Mouse (Mus musculus) limb, embryonic 14.5 days (tissue): ENCODE measurements around the gene Chst14. TPM values are rescaled to one million over a fixed set of nuclear protein-coding genes. Genes with fewer than 3 reads are reported as not detected.
A peak's percentile ranks its signal among the peaks of the same experiment; 100 is the strongest.

Source experiments
- ATAC-seq: fragments of 200-750 bp; cut with Nextera tagmentation; 2 replicates; pipeline ENCODE4 v1.8.0; 2017; ENCODE audit warnings: low read depth, moderate number of reproducible peaks, moderate TSS enrichment; ENCODE audit not compliant: low FRiP score
- DNase-seq: peaks from one replicate; pipeline ENCODE4 v3.0.0-alpha.2; 2015; ENCODE audit warnings: low spot score
- H3K27ac ChIP-seq: fragments of 300-500 bp; sonication (generic); replicated peaks from 2 replicates; pipeline ENCODE4 v1.5.1; 2014; ENCODE audit warnings: low read depth, mild to moderate bottlenecking, low read length, moderate library complexity, mixed read lengths
- H3K27me3 ChIP-seq: fragments of 300-500 bp; sonication (generic); 2 replicates; pipeline ENCODE4 v1.6.1; 2014; ENCODE audit warnings: low read length, mixed read lengths; ENCODE audit not compliant: control insufficient read depth, insufficient read depth
- H3K36me3 ChIP-seq: fragments of 300-500 bp; sonication (generic); 2 replicates; pipeline ENCODE4 v1.6.1; 2014; ENCODE audit warnings: mild to moderate bottlenecking, low read length, moderate library complexity, mixed read lengths; ENCODE audit not compliant: control insufficient read depth, insufficient read depth
- H3K4me1 ChIP-seq: fragments of 300-500 bp; sonication (generic); 2 replicates; pipeline ENCODE4 v1.6.1; 2014; ENCODE audit warnings: antibody characterized with exemption, low read length, mixed read lengths; ENCODE audit not compliant: control insufficient read depth, insufficient read depth
- H3K4me2 ChIP-seq: fragments of 300-500 bp; sonication (generic); replicated peaks from 2 replicates; pipeline ENCODE4 v1.6.1; 2014; ENCODE audit warnings: low read depth, mild to moderate bottlenecking, low read length, moderate library complexity; ENCODE audit not compliant: severe bottlenecking
- H3K4me3 ChIP-seq: fragments of 300-500 bp; sonication (generic); replicated peaks from 2 replicates; pipeline ENCODE4 v1.5.1; 2014; ENCODE audit warnings: low read length
- H3K9ac ChIP-seq: fragments of 300-500 bp; sonication (generic); 2 replicates; pipeline ENCODE4 v1.6.1; 2014; ENCODE audit warnings: mild to moderate bottlenecking, low read depth, low read length, moderate library complexity; ENCODE audit not compliant: severe bottlenecking
- H3K9me3 ChIP-seq: fragments of 300-500 bp; sonication (generic); 2 replicates; pipeline ENCODE4 v1.6.1; 2016; ENCODE audit warnings: low read length; ENCODE audit not compliant: control insufficient read depth
- POLR2A ChIP-seq: fragments of 200-500 bp; IDR thresholded peaks from 2 replicates; pipeline ENCODE4 v1.8.0; 2012; ENCODE audit warnings: inconsistent platforms, mild to moderate bottlenecking, moderate library complexity, borderline replicate concordance; ENCODE audit not compliant: insufficient read depth, insufficient read length; ENCODE audit errors: extremely low read depth
- WGBS: fragments of 180-500 bp; shearing (Covaris S2); extraction: QIAGEN DNeasy Blood & Tissue Kit; methylation state at CpG from one replicate; pipeline ENCODE4 v1.1.7; 2014; 5-methylcytosine and 5-hydroxymethylcytosine counted together
- polyA plus RNA-seq, 2 experiments: library from polyadenylated mRNA; depleted of rRNA in 1 of 2; stranded (reverse) in 1 of 2; unstranded in 1 of 2; fragments of >200 nt; fragmentation: Nextera tagmentation in 1 of 2; extraction: Ambion mirVana in 1 of 2; gene quantifications; 2 replicates each; pipeline versions ENCODE4 v1.2.1 to v1.2.3; 2012 to 2014

The Chst14 gene
- polyA plus RNA-seq, 2 experiments, result 56.6 to 59.5 TPM

DNA sequence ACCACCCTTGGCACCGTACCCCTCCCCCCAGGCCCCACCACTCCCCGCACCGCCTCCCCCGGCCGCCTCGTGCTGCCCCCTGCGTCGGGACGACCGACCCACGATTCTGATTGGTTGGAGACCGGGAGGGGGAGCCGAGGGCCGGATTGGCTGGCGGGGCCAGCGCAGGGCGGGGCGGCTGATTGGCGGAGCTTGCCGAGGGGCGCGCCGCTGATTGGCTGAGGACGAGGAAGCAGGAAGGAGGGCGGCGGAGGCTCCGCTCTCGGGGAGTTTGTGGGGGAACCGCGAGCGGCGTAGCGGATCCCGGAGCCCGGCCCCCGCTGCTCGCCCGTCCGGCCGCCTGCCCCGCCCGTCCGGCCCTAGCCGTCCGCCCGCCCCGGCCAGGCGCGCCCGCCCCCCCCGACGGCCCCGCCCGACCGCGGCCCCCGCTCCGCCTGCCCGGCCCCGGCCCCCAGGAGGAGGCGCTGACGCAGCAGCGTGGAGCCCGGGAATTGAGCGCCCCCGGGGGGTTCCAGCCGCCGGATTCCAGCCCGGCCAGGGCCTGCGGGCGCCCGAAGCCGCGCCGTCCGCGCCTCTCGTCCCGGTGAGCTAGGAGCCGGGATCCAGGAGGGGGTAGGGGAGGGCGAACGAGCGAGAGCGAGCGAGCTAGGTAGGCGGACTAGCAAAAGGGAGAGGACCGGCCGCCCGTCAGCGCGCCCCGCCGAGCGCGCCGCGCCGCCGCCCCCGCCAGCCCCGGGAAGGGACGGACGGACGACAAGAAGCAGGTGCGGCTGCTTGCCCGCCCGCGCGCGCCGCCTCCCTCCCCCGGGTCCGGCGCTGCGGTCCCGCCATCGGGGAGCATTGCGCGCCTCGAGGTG is 24.9 kb upstream of the Chst14 start:
- Histone ChIP-seq H3K4me3 (peak overlapping the region; percentile 83), H3K9me3 (no peaks in the 10 kb centered on the region), H3K9ac (peak overlapping the region; percentile 75), H3K36me3 (no peaks in the 10 kb centered on the region), H3K27ac (peak overlapping the region; percentile 68; the same call in 1 of the 2 replicates), H3K4me1 (peaks cover 37% of the 10 kb centered on the region), H3K4me2 (peak overlapping the region; percentile 99), H3K27me3 (peaks cover 44% of the 10 kb centered on the region)
- WGBS, result 2% methylated on average over 44 of the region's 120 CpGs
- DNase-seq (peak; percentile 95), ATAC-seq (peak; percentile 96)
- no peak for TF ChIP-seq POLR2A

DNA sequence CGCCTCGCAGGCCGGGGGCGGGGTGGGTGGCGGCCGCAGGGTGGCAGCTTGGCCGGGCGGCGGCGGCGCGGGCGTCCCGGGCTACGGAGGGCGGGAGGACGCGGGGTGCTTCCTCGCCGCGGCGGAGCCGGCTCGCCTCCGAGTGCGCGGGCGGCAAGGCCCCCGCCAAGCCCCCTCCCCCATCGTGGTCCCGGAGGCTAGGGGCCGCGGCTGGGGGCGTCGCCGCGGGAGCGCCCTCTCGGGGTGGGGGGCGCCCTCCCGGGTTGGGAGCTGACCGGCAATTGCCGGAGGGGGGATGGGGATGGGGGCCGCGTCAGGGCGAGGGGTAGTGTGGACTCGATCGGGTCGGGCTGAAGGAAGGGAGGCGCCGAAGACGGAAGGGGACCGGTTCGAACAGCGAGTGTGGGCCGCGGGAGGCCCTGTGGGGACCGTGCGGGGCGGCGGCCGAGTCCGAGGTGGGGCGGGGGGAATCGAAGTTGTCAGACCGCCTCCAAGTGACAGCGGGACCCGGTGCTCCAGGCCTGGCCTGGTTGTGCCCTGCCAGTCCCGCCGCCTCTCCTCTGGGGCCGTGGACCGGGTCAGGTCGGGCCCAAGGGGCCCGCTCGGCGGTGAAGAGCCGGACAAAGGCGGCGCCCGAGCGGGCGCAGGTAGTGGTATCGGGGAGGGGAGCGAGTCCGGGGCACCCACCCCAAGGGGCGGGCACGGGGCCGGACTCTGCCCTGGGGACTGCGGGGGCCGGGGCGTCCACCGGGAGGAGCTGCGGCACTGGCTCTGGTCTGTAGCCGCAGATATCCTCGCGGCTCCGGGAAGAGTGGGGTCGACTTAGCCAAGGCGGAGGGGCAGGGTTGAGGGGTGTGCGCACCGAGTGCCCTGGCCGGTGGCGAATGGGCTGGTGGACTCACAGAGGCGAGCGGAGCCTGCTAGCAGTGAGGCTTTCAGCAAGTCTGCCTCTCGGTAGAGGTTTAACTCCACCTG is 24.0 kb upstream of the Chst14 start:
- H3K4me1 ChIP-seq, result peaks cover 28% of the 10 kb centered on the region

DNA sequence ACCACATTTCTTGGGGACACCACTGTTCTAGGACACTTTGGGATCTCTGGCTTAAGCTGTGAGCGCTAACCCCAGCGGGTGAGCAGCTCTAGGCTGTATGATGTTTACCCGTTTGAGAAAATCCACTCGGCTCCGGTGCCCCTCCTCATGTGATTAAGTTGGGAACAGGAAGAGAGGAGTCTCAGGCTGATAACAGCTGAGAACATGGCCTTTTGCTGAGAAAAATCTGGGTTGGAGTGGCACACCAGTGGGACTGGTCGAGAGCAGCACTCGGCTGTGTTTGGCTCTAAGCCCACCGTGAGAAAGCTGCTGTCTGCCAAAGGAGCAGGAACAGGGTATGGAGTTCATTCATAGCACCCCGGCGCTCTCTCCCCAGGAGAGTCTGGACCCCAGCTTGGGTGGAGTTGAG is 23.0 kb upstream of the Chst14 start:
- H3K27me3 ChIP-seq, result peaks cover 25% of the 10 kb centered on the region
- H3K4me3 ChIP-seq, result peak overlapping the region; percentile 83
- H3K36me3 ChIP-seq, result no peaks in the 10 kb centered on the region
- H3K4me2 ChIP-seq, result peak overlapping the region; percentile 99; the same call in 1 of the 2 replicates
- H3K27ac ChIP-seq, result no peak overlapping the region
- H3K9ac ChIP-seq, result no peak overlapping the region
- no peak for TF ChIP-seq POLR2A
- peaks cover 19% of the 10 kb centered on the region for H3K4me1 ChIP-seq
- DNase-seq (no peak), ATAC-seq (no peak)
- H3K9me3 ChIP-seq, result no peaks in the 10 kb centered on the region
- WGBS, result 11% methylated on average over 10 of the region's 10 CpGs

More for the DNA sequence above, 24.0 kb upstream of the Chst14 start:
- Histone ChIP-seq H3K27ac (no peak overlapping the region), H3K9ac (peak overlapping the region; percentile 75), H3K36me3 (no peaks in the 10 kb centered on the region), H3K4me2 (peak overlapping the region; percentile 99), H3K4me3 (peak overlapping the region; percentile 83), H3K27me3 (peaks cover 35% of the 10 kb centered on the region), H3K9me3 (no peaks in the 10 kb centered on the region)
- WGBS, result 0% methylated on average over 20 of the region's 106 CpGs
- no peak for TF ChIP-seq POLR2A
- ATAC-seq (no peak), DNase-seq (no peak)

DNA sequence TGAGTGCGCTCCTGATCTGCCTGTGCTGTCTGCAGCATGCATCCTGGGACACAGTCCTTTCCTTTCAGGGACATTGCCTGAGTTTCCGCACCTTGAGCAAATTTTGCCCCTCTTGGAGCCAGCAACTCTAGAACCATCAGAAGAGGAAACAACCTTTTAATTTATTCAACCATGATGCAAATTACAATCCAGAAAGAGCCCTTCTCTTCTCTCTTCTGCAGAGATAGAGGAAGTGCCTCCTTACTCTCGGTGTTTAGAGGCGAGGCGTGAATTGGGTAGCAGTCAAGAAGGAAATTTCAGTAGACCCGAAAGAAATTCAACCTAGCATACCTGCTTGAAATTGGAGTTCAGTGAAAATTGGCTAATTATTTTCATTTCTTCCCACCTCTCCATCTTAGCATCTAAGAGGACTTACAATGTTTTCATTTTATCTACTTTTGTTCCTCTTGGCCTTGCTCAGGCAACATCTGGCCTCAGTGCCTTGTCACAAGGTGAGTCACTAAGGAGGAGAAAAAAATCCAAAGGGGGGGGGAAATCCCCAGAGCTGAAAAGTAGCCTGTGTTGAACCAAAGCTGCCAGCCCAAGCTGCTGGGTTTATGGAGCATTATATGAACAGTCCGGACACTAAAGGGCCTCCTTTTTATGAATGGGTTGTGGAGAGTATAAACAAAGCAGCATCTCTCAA is 20.7 kb upstream of the Chst14 start:
- DNase-seq (no peak), ATAC-seq (no peak)
- Histone ChIP-seq H3K36me3 (no peaks in the 10 kb centered on the region), H3K4me2 (no peak overlapping the region), H3K4me3 (no peak overlapping the region), H3K9me3 (no peaks in the 10 kb centered on the region), H3K4me1 (peaks cover 11% of the 10 kb centered on the region), H3K9ac (no peak overlapping the region), H3K27ac (no peak overlapping the region), H3K27me3 (peaks cover 4% of the 10 kb centered on the region)
- 79% methylated on average over 7 of the region's 7 CpGs for WGBS
- TF ChIP-seq POLR2A, result no peak
